In the genomic region with DNA sequence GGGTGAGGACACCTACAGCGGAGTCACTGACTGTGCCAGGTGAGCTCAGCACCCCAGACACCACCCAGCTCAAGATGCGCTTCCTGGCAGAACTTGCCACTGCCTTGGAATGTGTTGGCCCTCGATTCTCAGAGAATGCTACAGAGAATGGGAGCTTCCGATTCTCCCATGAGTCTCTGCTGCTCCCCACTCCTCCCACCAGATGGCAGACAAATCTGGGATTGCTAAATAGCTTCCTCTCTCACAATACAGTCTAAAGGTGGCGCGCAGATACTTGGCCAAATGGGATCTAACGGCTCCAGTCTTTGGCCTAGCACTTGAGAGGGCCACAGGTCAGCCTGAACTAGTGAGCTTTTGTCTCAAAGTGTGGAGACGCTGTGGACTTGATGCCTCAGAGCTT, we compare ENCODE assay signal across 15 mouse cellular contexts. TPM values are rescaled to one million over a fixed set of nuclear protein-coding genes. Genes with fewer than 3 reads are reported as not detected.
A peak's percentile ranks its signal among the peaks of the same experiment; 100 is the strongest.
DNase-seq lines count a peak whose midpoint lies in the region; TF ChIP-seq lines count a peak whose summit lies in the region.
"Had no signal": no experiment of that assay in that cellular context is flagged by ENCODE, and none has a peak within 500 bp of the region (broad histone marks: within the 10 kb centered on the region; RNA-seq: fewer than 3 reads in every experiment).

No protein-coding gene starts in this region.

- H3K4me3 ChIP-seq in kidney, adult 2 months (ENCODE audit: insufficient read depth, low read depth, low read length) = no peak overlapping the region
- H3K4me3 ChIP-seq: embryonic facial prominence, embryonic 12.5 days; kidney, embryonic 15.5 days; midbrain, embryonic 13.5 days had no signal

- DNase-seq in kidney, adult 2 months = no peak
- no peak for DNase-seq in kidney, adult 18-20 months
- DNase-seq in retina, postnatal 1 day = peak; percentile 34
- no peak for DNase-seq in retina, embryonic 14.5 days (ENCODE audit: low spot score)
- DNase-seq in adipocyte (ENCODE audit: low spot score) (peak; percentile 74), MN1 (ENCODE audit: low spot score) (no peak)
- peak; percentile 69 for DNase-seq in telencephalon, adult 2 months (ENCODE audit: low read depth, low spot score)
- DNase-seq: adrenal gland, adult 2 months; cerebellum, adult 11 months; spleen, adult 18-20 months; thymus, postnatal 4 days had no signal

- TF ChIP-seq CTCF in kidney, adult 2 months (conservative IDR thresholded peaks at IDR 0.05; ENCODE audit: insufficient read depth, insufficient read length, low read depth, low read length) = peak; percentile 27; the same call in 1 of the 2 replicates

- no peak overlapping the region for H3K27ac ChIP-seq in kidney, adult 2 months (ENCODE audit: insufficient read depth, low read depth, low read length)
- H3K27ac ChIP-seq: embryonic facial prominence, embryonic 12.5 days; kidney, embryonic 15.5 days; midbrain, embryonic 13.5 days had no signal

- peaks cover 5% of the 10 kb centered on the region for H3K36me3 ChIP-seq in kidney, adult 2 months (ENCODE audit: control insufficient read depth, insufficient read depth, low read length)

- H3K4me1 ChIP-seq in kidney, adult 2 months (ENCODE audit: control insufficient read depth, insufficient read depth, low read length) = no peaks in the 10 kb centered on the region
- H3K4me1 ChIP-seq: embryonic facial prominence, embryonic 12.5 days; midbrain, embryonic 13.5 days had no signal

- TF ChIP-seq POLR2A in kidney, adult 2 months (IDR thresholded peaks at IDR 0.05; ENCODE audit: low read depth, low read length) = no peak

- no peaks in the 10 kb centered on the region for H3K27me3 ChIP-seq in kidney, adult 2 months (replicated peaks; ENCODE audit: control insufficient read depth, insufficient read depth, low read length)
- H3K27me3 ChIP-seq: embryonic facial prominence, embryonic 12.5 days; kidney, embryonic 15.5 days; midbrain, embryonic 13.5 days had no signal

- WGBS in kidney, adult 2 months = 74% methylated on average over 8 of the region's 8 CpGs

RNA-seq across cellular contexts. Expression of a gene that starts 19.6 kb away (rescaled TPM):
- 0.03 and 0.08 TPM in 2 replicates for polyA plus RNA-seq in kidney, adult 2 months (2012; rRNA removed)
- polyA plus RNA-seq: G1E had no signal

RNA-seq across cellular contexts. Expression of a gene that starts 29.6 kb away (rescaled TPM):
- polyA plus RNA-seq in kidney, adult 2 months (2012; rRNA removed) = 418 and 428 TPM in 2 replicates

RNA-seq across cellular contexts. Expression of a gene that starts 43.1 kb away (rescaled TPM):
- 23.3 and 27.5 TPM in 2 replicates for polyA plus RNA-seq in kidney, adult 2 months (2012; rRNA removed)

Comparison
In these comparisons a context has a peak if more than half of its experiments do, and no peak if none do; other contexts are left out.
1. DNase-seq: peak in retina, postnatal 1 day (single experiment), adipocyte (single experiment) and telencephalon, adult 2 months (single experiment); none in kidney, adult 2 months (single experiment), kidney, adult 18-20 months (single experiment), retina, embryonic 14.5 days (single experiment) and MN1 (single experiment).